Mouse (Mus musculus): ENCODE measurements at regions not wholly inside any gene's neighbourhood (a gene's known extent, or its start where the extent isn't known, plus 50 kb on each side); places are given as distances from the start of the nearest gene placed in this dataset.
A peak's percentile ranks its signal among the peaks of the same experiment; 100 is the strongest.

DNA sequence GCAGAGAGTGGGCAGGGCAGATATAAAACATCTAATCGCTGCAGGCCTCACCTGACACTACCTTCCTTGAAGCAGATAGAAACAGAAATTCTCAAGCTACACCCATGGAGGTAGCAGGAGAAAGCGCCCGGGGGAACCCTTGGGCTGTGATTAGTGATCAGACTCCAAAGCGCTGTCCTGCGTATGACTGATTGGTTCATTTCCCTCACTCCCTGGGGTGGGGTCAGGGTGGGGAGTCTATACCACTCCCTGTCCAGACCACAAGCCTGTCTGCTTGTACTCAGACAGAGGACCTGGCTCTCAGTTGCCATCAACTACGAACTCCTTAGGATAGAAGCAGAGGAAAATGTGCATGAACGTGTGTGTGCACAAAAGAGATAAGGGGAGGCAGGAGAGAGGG lies 77.7 kb downstream of the Gm826 start:
- 86% methylated on average over 7 of the region's 7 CpGs for WGBS
- Histone ChIP-seq H3K9ac (ENCODE audit: low read depth, low read length) (no peak overlapping the region), H3K4me3 (ENCODE audit: low read length) (no peak overlapping the region)

DNA sequence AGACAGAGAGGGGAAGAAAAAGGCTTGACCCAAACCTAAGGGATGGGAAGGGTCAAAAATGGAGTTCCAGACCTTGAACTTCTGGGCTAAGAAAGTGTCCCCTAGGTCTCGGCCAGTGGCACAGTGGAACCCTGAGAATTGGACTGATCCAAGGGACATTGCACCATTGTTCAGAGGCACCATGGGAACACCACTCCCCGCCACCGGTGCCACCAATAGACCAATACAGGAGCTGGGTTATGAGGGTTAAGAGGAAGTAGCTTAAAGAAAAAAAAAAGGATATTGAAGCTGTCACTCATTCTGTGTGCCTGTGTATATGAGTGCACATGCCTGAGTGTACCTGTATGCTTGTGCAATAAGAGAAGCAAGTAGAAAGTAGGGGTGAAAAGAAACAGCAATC lies 83.7 kb downstream of the Gm826 start:
- no peak overlapping the region for H3K27ac ChIP-seq (ENCODE audit: low read depth, low read length)

More for the DNA sequence above, 77.7 kb downstream of the Gm826 start:
- ATAC-seq: no peak
- H3K36me3 ChIP-seq (ENCODE audit: control insufficient read depth, insufficient read depth, low read length): no peaks in the 10 kb centered on the region
- H3K4me1 ChIP-seq (ENCODE audit: control insufficient read depth, insufficient read depth, low read depth, low read length): no peaks in the 10 kb centered on the region
- H3K9me3 ChIP-seq (ENCODE audit: control insufficient read depth, low read length): no peaks in the 10 kb centered on the region
- H3K27ac ChIP-seq (ENCODE audit: low read depth, low read length): no peak overlapping the region
- no peaks in the 10 kb centered on the region for H3K27me3 ChIP-seq (replicated peaks; ENCODE audit: control insufficient read depth, insufficient read depth, low read length)
- H3K4me2 ChIP-seq (ENCODE audit: low read length): no peak overlapping the region

DNA sequence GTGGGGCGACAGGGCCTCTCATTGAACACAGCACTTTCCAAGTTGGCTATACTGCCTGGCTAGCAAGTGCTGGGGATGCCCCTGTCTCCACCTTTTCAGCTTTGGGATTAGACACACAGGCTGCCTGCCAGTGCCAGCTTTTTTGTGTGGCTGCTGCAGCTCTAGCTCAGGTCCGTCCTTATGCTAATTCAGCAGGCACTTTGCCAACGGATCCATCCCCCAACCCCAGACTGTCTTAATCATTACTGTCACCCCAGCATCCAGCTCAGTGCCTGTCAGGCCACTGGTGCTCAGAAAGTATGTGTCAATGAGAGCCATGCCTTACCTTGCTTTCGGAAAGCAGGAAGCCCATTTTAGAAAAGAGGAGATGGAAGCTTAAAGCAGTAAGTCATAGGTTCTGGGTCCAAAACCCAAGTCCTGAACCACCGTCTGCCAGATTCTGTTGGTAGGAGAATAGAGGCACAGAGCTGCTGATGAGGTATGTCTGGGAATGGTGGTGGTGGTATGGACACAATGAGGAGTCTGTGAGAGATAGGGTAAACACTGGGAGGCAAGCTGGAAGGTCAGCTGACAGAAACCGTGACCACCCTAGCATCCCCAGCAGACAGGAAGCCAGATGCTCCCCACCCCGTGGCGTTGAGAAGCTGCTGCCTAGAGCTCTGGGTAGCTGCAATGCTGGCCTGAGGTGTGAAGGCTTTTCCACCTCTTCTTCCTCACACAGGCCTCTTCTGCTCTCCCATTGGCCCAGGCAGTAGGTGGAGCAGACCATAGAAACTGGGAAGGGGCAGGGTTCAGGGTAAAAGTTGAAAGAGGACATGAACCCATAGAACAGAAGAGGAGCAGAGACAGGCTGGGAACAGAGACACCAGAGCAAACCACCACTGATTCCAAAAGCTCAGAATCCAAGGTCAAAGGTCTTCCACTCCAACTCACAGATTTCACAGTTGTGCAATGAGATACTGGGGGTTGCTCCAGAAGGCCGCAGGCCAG lies 84.6 kb downstream of the Gm826 start:
- WGBS: 52% methylated on average over 9 of the region's 9 CpGs
- Histone ChIP-seq H3K4me3 (ENCODE audit: low read length) (no peak overlapping the region), H3K4me2 (ENCODE audit: low read length) (no peak overlapping the region), H3K4me1 (ENCODE audit: control insufficient read depth, insufficient read depth, low read depth, low read length) (peaks cover 3% of the 10 kb centered on the region), H3K9me3 (ENCODE audit: control insufficient read depth, low read length) (no peaks in the 10 kb centered on the region), H3K27me3 (replicated peaks; ENCODE audit: control insufficient read depth, insufficient read depth, low read length) (no peaks in the 10 kb centered on the region), H3K36me3 (ENCODE audit: control insufficient read depth, insufficient read depth, low read length) (no peaks in the 10 kb centered on the region), H3K9ac (ENCODE audit: low read depth, low read length) (no peak overlapping the region), H3K27ac (ENCODE audit: low read depth, low read length) (no peak overlapping the region)
- peak; percentile 48; the same call in 1 of the 2 replicates for ATAC-seq

More for the DNA sequence above, 83.7 kb downstream of the Gm826 start:
- 91% methylated on average over 3 of the region's 3 CpGs for WGBS
- no peak overlapping the region for H3K4me3 ChIP-seq (ENCODE audit: low read length)
- peaks cover 3% of the 10 kb centered on the region for H3K4me1 ChIP-seq (ENCODE audit: control insufficient read depth, insufficient read depth, low read depth, low read length)
- no peaks in the 10 kb centered on the region for H3K36me3 ChIP-seq (ENCODE audit: control insufficient read depth, insufficient read depth, low read length)
- H3K9ac ChIP-seq (ENCODE audit: low read depth, low read length): no peak overlapping the region
- H3K9me3 ChIP-seq (ENCODE audit: control insufficient read depth, low read length): no peaks in the 10 kb centered on the region
- no peak overlapping the region for H3K4me2 ChIP-seq (ENCODE audit: low read length)
- no peaks in the 10 kb centered on the region for H3K27me3 ChIP-seq (replicated peaks; ENCODE audit: control insufficient read depth, insufficient read depth, low read length)
- ATAC-seq: no peak

DNA sequence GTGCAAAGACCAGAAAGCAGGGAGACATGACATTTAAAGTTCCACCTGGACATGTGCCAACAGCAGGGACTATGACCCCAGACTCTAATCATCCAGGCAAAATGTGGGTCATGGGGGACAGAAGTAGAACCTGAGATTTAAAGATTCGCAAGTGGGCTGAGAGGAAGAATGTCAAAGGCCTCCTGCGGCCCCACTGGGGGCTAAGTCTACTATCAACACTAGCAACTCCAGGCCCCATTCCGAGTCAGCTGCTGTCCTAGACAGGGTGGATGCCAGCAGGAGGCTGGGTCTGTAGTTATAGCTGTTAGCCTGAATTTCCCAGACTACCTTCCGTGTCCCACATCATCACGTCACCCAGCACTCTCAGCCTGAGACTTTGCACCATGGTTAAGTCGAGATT lies 86.7 kb downstream of the Gm826 start:
- no peak overlapping the region for H3K9ac ChIP-seq (ENCODE audit: low read depth, low read length)
- 80% methylated on average over 6 of the region's 6 CpGs for WGBS
- no peaks in the 10 kb centered on the region for H3K9me3 ChIP-seq (ENCODE audit: control insufficient read depth, low read length)
- no peaks in the 10 kb centered on the region for H3K36me3 ChIP-seq (ENCODE audit: control insufficient read depth, insufficient read depth, low read length)
- H3K4me3 ChIP-seq (ENCODE audit: low read length): no peak overlapping the region
- H3K4me1 ChIP-seq (ENCODE audit: control insufficient read depth, insufficient read depth, low read depth, low read length): peaks cover 3% of the 10 kb centered on the region
- H3K4me2 ChIP-seq (ENCODE audit: low read length): no peak overlapping the region
- no peaks in the 10 kb centered on the region for H3K27me3 ChIP-seq (replicated peaks; ENCODE audit: control insufficient read depth, insufficient read depth, low read length)
- H3K27ac ChIP-seq (ENCODE audit: low read depth, low read length): no peak overlapping the region
- no peak for ATAC-seq

DNA sequence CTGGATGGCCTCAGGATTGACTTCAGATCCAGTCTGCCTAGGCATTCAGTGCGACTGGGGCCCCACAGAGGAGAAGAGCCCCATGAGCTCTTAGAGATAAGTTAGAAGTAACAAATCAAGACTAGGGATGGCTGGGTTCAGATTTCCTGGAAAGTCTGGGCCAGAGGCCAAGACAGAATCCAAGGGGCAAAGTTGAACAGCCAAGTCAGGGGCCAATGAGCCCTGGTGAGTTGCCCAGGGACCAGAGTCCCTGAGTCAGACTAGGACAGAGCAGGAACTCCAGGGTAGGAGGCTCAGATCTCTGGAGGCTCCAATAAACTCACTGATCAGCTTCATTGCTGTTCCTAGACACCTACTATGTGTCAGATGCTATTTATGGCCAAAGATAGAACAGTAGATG lies 87.6 kb downstream of the Gm826 start:
- 74% methylated on average over 1 of the region's 1 CpGs for WGBS

DNA sequence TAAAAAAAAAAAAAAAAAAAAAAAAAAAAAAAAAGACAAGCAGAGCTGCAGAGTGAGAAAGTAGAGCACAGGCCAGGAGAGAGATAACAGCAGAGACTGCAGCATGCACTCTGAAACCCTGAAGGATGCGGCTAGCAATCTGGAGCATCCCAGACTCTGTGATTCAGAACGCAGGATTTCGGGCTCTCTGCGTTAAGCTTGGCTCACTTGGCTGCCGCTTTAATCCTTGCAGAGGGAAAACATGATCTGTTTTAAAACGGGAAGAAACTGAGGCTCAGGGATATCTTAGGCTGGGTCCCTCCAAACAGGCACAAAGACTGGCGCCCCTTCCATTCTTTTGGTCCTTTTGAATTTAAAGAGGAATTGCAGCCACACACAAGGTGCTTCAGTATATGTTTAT lies 89.1 kb downstream of the Gm826 start:
- Histone ChIP-seq H3K9me3 (ENCODE audit: control insufficient read depth, low read length) (no peaks in the 10 kb centered on the region), H3K4me3 (ENCODE audit: low read length) (no peak overlapping the region), H3K36me3 (ENCODE audit: control insufficient read depth, insufficient read depth, low read length) (no peaks in the 10 kb centered on the region), H3K9ac (ENCODE audit: low read depth, low read length) (no peak overlapping the region), H3K4me1 (ENCODE audit: control insufficient read depth, insufficient read depth, low read depth, low read length) (peaks cover 3% of the 10 kb centered on the region), H3K27me3 (replicated peaks; ENCODE audit: control insufficient read depth, insufficient read depth, low read length) (no peaks in the 10 kb centered on the region), H3K4me2 (ENCODE audit: low read length) (no peak overlapping the region), H3K27ac (ENCODE audit: low read depth, low read length) (no peak overlapping the region)
- WGBS: 28% methylated on average over 7 of the region's 7 CpGs
- no peak for ATAC-seq

More for the DNA sequence above, 87.6 kb downstream of the Gm826 start:
- Histone ChIP-seq H3K4me2 (ENCODE audit: low read length) (no peak overlapping the region), H3K4me3 (ENCODE audit: low read length) (no peak overlapping the region), H3K27ac (ENCODE audit: low read depth, low read length) (no peak overlapping the region), H3K36me3 (ENCODE audit: control insufficient read depth, insufficient read depth, low read length) (no peaks in the 10 kb centered on the region), H3K9ac (ENCODE audit: low read depth, low read length) (no peak overlapping the region), H3K9me3 (ENCODE audit: control insufficient read depth, low read length) (no peaks in the 10 kb centered on the region), H3K27me3 (replicated peaks; ENCODE audit: control insufficient read depth, insufficient read depth, low read length) (no peaks in the 10 kb centered on the region), H3K4me1 (ENCODE audit: control insufficient read depth, insufficient read depth, low read depth, low read length) (peaks cover 3% of the 10 kb centered on the region)
- no peak for ATAC-seq

DNA sequence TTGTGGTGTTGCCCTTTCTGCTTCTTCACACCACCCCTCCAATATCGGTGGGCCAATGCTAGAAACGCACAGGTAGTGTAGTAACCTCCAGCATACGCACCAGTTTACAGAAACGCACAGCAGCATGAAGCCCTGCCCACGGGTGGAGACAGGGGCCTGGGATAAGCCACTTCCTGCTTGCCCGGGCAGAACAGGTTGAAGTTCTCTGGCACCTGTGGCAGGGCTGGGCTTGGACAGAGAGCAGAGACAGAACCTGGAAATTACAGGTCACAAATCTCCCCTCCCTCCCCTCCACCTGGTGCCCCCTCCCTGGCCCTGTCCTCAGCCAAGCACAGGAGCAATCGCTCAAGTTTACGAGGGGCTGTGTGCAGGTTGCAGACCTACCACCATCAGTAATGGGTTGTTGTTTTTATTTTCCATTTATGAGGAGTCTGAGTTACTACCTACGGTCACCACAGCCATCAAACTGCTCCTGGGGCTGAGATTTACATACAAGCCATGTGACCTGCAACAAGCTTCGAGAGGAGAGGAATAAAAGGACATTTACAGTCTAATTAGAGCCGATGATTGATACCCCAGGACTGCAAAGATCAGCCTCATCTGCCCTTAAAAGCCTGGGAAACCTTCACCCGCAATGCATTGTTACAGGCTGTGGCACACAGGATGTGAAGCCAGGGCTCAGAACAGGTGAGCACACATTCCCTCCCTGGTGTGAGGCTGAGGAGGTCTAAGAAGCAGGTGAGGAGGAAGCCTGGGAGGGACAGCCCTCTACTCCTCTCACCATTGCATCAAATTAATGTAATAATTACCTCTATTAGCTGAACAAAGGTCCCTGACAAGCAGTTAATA lies 93.2 kb downstream of the Gm826 start:
- Histone ChIP-seq H3K9me3 (ENCODE audit: control insufficient read depth, low read length) (no peaks in the 10 kb centered on the region), H3K27me3 (replicated peaks; ENCODE audit: control insufficient read depth, insufficient read depth, low read length) (no peaks in the 10 kb centered on the region), H3K4me3 (ENCODE audit: low read length) (no peak overlapping the region), H3K4me2 (ENCODE audit: low read length) (no peak overlapping the region), H3K4me1 (ENCODE audit: control insufficient read depth, insufficient read depth, low read depth, low read length) (no peaks in the 10 kb centered on the region), H3K9ac (ENCODE audit: low read depth, low read length) (no peak overlapping the region), H3K27ac (ENCODE audit: low read depth, low read length) (no peak overlapping the region), H3K36me3 (ENCODE audit: control insufficient read depth, insufficient read depth, low read length) (no peaks in the 10 kb centered on the region)
- ATAC-seq: no peak
- 78% methylated on average over 12 of the region's 12 CpGs for whole genome bisulfite sequencing

DNA sequence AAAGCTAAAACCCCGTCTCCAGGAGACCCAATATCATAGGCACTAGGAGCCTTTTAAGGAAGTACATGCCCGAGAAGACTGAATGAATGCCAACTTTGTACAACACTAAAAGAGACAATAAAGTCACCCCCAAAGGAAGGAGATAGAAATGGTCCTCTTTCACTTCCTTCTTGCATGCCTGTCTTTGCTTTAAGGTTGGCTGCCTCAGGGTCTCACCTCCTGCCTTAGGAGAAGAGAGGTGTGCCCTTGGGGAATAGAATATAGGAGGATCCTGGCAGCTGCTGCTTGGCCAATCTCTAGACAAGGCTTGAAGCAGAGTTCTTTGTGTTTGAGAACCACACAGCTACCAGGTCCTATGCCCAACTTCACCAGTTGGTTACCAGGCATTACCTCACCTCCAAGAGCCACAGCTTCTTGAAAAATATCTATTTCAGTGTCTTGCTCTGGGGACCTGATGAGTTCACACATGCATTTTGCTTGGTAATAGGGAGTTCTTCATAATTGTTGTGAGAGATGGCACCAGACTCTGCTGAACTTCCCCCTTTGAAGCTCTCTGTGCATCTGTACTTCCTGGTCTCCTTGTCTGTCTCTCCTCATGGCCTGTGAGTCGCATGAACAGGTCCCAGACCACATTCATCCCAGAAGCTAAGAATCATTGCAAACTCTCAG lies 96.4 kb downstream of the Gm826 start:
- Histone ChIP-seq H3K4me3 (ENCODE audit: low read length) (no peak overlapping the region), H3K27ac (ENCODE audit: low read depth, low read length) (no peak overlapping the region), H3K27me3 (replicated peaks; ENCODE audit: control insufficient read depth, insufficient read depth, low read length) (no peaks in the 10 kb centered on the region), H3K9ac (ENCODE audit: low read depth, low read length) (no peak overlapping the region), H3K36me3 (ENCODE audit: control insufficient read depth, insufficient read depth, low read length) (no peaks in the 10 kb centered on the region), H3K4me1 (ENCODE audit: control insufficient read depth, insufficient read depth, low read depth, low read length) (no peaks in the 10 kb centered on the region), H3K4me2 (ENCODE audit: low read length) (no peak overlapping the region), H3K9me3 (ENCODE audit: control insufficient read depth, low read length) (no peaks in the 10 kb centered on the region; the same call in 1 of the 2 replicates)
- no peak for ATAC-seq
- 75% methylated on average over 3 of the region's 3 CpGs for WGBS

All from hindbrain, embryonic 16.5 days (tissue).